Comparison of ENCODE assay signal across 16 mouse cellular contexts in the genomic region with DNA sequence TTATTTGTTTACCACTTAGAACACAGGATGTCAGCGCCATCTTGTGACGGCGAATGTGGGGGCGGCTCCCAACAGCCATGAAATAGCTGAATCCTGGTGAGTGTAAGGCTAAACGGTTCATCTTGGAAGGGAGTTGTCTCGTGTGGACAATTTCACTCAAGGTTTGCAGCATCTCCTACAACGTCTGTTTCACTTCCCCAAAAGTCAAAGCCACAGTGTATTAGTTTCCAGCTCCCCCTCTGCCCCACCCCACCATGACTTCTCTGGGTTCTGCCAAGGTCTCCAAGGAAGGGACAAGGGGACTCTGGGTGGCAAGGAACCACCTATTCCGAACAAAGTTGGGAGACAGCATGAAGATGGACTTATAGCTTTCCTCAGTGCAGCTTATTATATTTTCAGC.
"Had no signal": no experiment of that assay in that cellular context is flagged by ENCODE, and none has a peak within 500 bp of the region (broad histone marks: within the 10 kb centered on the region; RNA-seq: fewer than 3 reads in every experiment).

No protein-coding gene starts in this region.

- H3K9me3 ChIP-seq: limb, embryonic 15.5 days; lung, embryonic 15.5 days; midbrain, embryonic 12.5 days; neural tube, embryonic 15.5 days had no signal

- H3K27ac ChIP-seq: kidney, embryonic 15.5 days; left cerebral cortex, adult 2 months; limb, embryonic 15.5 days; liver, embryonic 12.5 days; lung, embryonic 15.5 days; midbrain, embryonic 12.5 days; neural tube, embryonic 15.5 days had no signal

- H3K36me3 ChIP-seq: kidney, embryonic 15.5 days; limb, embryonic 15.5 days; liver, embryonic 12.5 days; lung, embryonic 15.5 days; midbrain, embryonic 12.5 days; neural tube, embryonic 15.5 days had no signal

- H3K4me1 ChIP-seq: kidney, embryonic 15.5 days; limb, embryonic 15.5 days; liver, embryonic 12.5 days; lung, embryonic 15.5 days; midbrain, embryonic 12.5 days; neural tube, embryonic 15.5 days had no signal

- ATAC-seq: inflammation-experienced regulatory T-cells, adult 6 months; intestine, postnatal 0 days; liver, embryonic 12.5 days; midbrain, embryonic 16.5 days had no signal

- H3K4me2 ChIP-seq: kidney, embryonic 15.5 days; limb, embryonic 15.5 days; liver, embryonic 12.5 days; lung, embryonic 15.5 days; midbrain, embryonic 12.5 days; neural tube, embryonic 15.5 days had no signal

- H3K9ac ChIP-seq: kidney, embryonic 15.5 days; limb, embryonic 15.5 days; liver, embryonic 12.5 days; lung, embryonic 15.5 days; midbrain, embryonic 12.5 days; neural tube, embryonic 15.5 days had no signal

- H3K27me3 ChIP-seq: kidney, embryonic 15.5 days; limb, embryonic 15.5 days; liver, embryonic 12.5 days; lung, embryonic 15.5 days; megakaryocyte, embryonic 14.5 days; midbrain, embryonic 12.5 days; neural tube, embryonic 15.5 days had no signal

- H3K4me3 ChIP-seq: kidney, embryonic 15.5 days; left cerebral cortex, adult 2 months; limb, embryonic 15.5 days; liver, embryonic 12.5 days; lung, embryonic 15.5 days; megakaryocyte, embryonic 14.5 days; midbrain, embryonic 12.5 days; myocyte; neural tube, embryonic 15.5 days had no signal

- DNase-seq: kidney, postnatal 14 days; retina, postnatal 1 day; thymus, adult 18-20 months; thymus, postnatal 14 days had no signal
